Comparison of ENCODE assay signal across 22 mouse cellular contexts in genomic region chr2:145691367-145692009, GRCm38 (mm10). TPM values are rescaled to one million over a fixed set of nuclear protein-coding genes. Genes with fewer than 3 reads are reported as not detected.
A peak's percentile ranks its signal among the peaks of the same experiment; 100 is the strongest.
DNase-seq lines count a peak whose midpoint lies in the region; ATAC-seq and TF ChIP-seq lines count a peak whose summit lies in the region.
"Had no signal": no experiment of that assay in that cellular context is flagged by ENCODE, and none has a peak within 500 bp of the region (broad histone marks: within the 10 kb centered on the region; RNA-seq: fewer than 3 reads in every experiment).

No protein-coding gene starts in this region.

- WGBS in kidney, embryonic 16.5 days: 87% methylated on average over 10 of the region's 10 CpGs
- 80% methylated on average over 10 of the region's 10 CpGs for WGBS in intestine, embryonic 15.5 days
- WGBS in hindbrain, embryonic 12.5 days: 82% methylated on average over 10 of the region's 10 CpGs
- 87% methylated on average over 10 of the region's 10 CpGs for WGBS in forebrain, embryonic 12.5 days

- no peak overlapping the region for H3K9ac ChIP-seq in kidney, embryonic 16.5 days (replicated peaks; ENCODE audit: low read length)
- H3K9ac ChIP-seq in CH12.LX (ENCODE audit: insufficient read depth, low read depth): no peak overlapping the region
- H3K9ac ChIP-seq in intestine, embryonic 15.5 days: no peak overlapping the region
- H3K9ac ChIP-seq in hindbrain, embryonic 12.5 days: no peak overlapping the region
- H3K9ac ChIP-seq in forebrain, embryonic 12.5 days: no peak overlapping the region
- H3K9ac ChIP-seq: embryonic facial prominence, embryonic 15.5 days; forebrain, embryonic 15.5 days; hindbrain, embryonic 14.5 days had no signal

- H3K27me3 ChIP-seq in kidney, embryonic 16.5 days (ENCODE audit: insufficient read depth, low read length): no peaks in the 10 kb centered on the region
- no peaks in the 10 kb centered on the region for H3K27me3 ChIP-seq in CH12.LX (replicated peaks)
- no peaks in the 10 kb centered on the region for H3K27me3 ChIP-seq in intestine, embryonic 15.5 days (replicated peaks)
- no peaks in the 10 kb centered on the region for H3K27me3 ChIP-seq in hindbrain, embryonic 12.5 days
- no peaks in the 10 kb centered on the region for H3K27me3 ChIP-seq in forebrain, embryonic 12.5 days
- H3K27me3 ChIP-seq: embryonic facial prominence, embryonic 15.5 days; forebrain, embryonic 15.5 days had no signal

- dilution Hi-C loops in CH12.LX (cut with MboI; ENCODE audit: extremely low pct_ligation_motif_present, extremely low pct_unique_long_range_greater_than_20kb, low sequenced_read_pairs): no loop called here

- DNase-seq in kidney, postnatal 14 days: peak; percentile 24
- DNase-seq in CH12.LX (ENCODE audit: extremely low read depth) (peak; percentile 6), MN1 (ENCODE audit: low spot score) (no peak)
- DNase-seq: adrenal gland, adult 2 months; adrenal gland, postnatal 36 days; cerebellum, adult 2 months; cerebellum, postnatal 10 days; embryo, embryonic 11 days; gastrocnemius, postnatal 36 days; heart, adult 18-20 months; heart, postnatal 10 days had no signal

- no peak overlapping the region for H3K4me2 ChIP-seq in kidney, embryonic 16.5 days (replicated peaks; ENCODE audit: low read depth, low read length)
- H3K4me2 ChIP-seq in CH12.LX (ENCODE audit: insufficient read depth, low read depth, poor library complexity, severe bottlenecking): no peak overlapping the region
- H3K4me2 ChIP-seq in intestine, embryonic 15.5 days (replicated peaks): no peak overlapping the region
- H3K4me2 ChIP-seq in hindbrain, embryonic 12.5 days (replicated peaks): no peak overlapping the region
- H3K4me2 ChIP-seq in forebrain, embryonic 12.5 days: no peak overlapping the region
- H3K4me2 ChIP-seq: embryonic facial prominence, embryonic 15.5 days; forebrain, embryonic 15.5 days; hindbrain, embryonic 14.5 days had no signal

- H3K9me3 ChIP-seq in kidney, embryonic 16.5 days (ENCODE audit: low read length): no peaks in the 10 kb centered on the region
- H3K9me3 ChIP-seq in CH12.LX (replicated peaks; ENCODE audit: low read length): no peaks in the 10 kb centered on the region
- no peaks in the 10 kb centered on the region for H3K9me3 ChIP-seq in intestine, embryonic 15.5 days
- H3K9me3 ChIP-seq in hindbrain, embryonic 12.5 days (replicated peaks): no peaks in the 10 kb centered on the region
- no peaks in the 10 kb centered on the region for H3K9me3 ChIP-seq in forebrain, embryonic 12.5 days
- H3K9me3 ChIP-seq: embryonic facial prominence, embryonic 15.5 days; forebrain, embryonic 10.5 days; forebrain, embryonic 15.5 days; heart, embryonic 10.5 days had no signal

- H3K79me2 ChIP-seq in CH12.LX (replicated peaks; ENCODE audit: control insufficient read depth, extremely low read depth, insufficient read depth, poor library complexity, severe bottlenecking): no peaks in the 10 kb centered on the region

- no peak for TF ChIP-seq CTCF in CH12.LX (conservative IDR thresholded peaks at IDR 0.05 in 1 of 2, IDR thresholded peaks at IDR 0.05 in 1 of 2; ENCODE audit: low read depth in 2 of 2, low read length in 2 of 2)

- H3K27ac ChIP-seq in kidney, embryonic 16.5 days (ENCODE audit: low read length): no peak overlapping the region
- H3K27ac ChIP-seq in CH12.LX (ENCODE audit: insufficient read depth, low read depth): no peak overlapping the region
- H3K27ac ChIP-seq in intestine, embryonic 15.5 days: peak overlapping the region; percentile 32; the same call in 1 of the 2 replicates
- no peak overlapping the region for H3K27ac ChIP-seq in hindbrain, embryonic 12.5 days
- no peak overlapping the region for H3K27ac ChIP-seq in forebrain, embryonic 12.5 days
- H3K27ac ChIP-seq: embryonic facial prominence, embryonic 15.5 days; forebrain, embryonic 10.5 days; forebrain, embryonic 15.5 days; heart, embryonic 10.5 days; hindbrain, embryonic 14.5 days had no signal

- TF ChIP-seq EP300 in CH12.LX (IDR thresholded peaks at IDR 0.05; ENCODE audit: low read length): no peak

- 0 out of 2 replicates have a peak, but pooled peaks cover 4% of the 10 kb centered on the region for H3K36me3 ChIP-seq in kidney, embryonic 16.5 days (ENCODE audit: insufficient read depth, low read length)
- H3K36me3 ChIP-seq in CH12.LX (replicated peaks in 1 of 2; ENCODE audit: control insufficient read depth in 1 of 2, insufficient read depth in 1 of 2, low read length in 1 of 2): no peaks in the 10 kb centered on the region
- no peaks in the 10 kb centered on the region for H3K36me3 ChIP-seq in intestine, embryonic 15.5 days
- no peaks in the 10 kb centered on the region for H3K36me3 ChIP-seq in hindbrain, embryonic 12.5 days
- no peaks in the 10 kb centered on the region for H3K36me3 ChIP-seq in forebrain, embryonic 12.5 days (replicated peaks)
- H3K36me3 ChIP-seq: embryonic facial prominence, embryonic 15.5 days; forebrain, embryonic 10.5 days; forebrain, embryonic 15.5 days; heart, embryonic 10.5 days had no signal

- TF ChIP-seq RAD21 in CH12.LX (IDR thresholded peaks at IDR 0.05; ENCODE audit: low read depth, low read length): no peak

- TF ChIP-seq POLR2A in CH12.LX (IDR thresholded peaks at IDR 0.05; ENCODE audit: low read depth, low read length): no peak

- in situ Hi-C loops in CH12.LX (cut with MboI; ENCODE audit: low pct_ligation_motif_present, low pct_unique_long_range_greater_than_20kb, low sequenced_read_pairs): loop anchor here (25.0 kb wide), 1 partner anchor 696 kb away; no protein-coding TSS in a partner anchor

- H3K4me1 ChIP-seq in kidney, embryonic 16.5 days (ENCODE audit: insufficient read depth, low read length): peaks cover 14% of the 10 kb centered on the region
- peaks cover 2 to 9% of the 10 kb centered on the region in 2 experiments; a peak in 3 of 4 replicates for H3K4me1 ChIP-seq in CH12.LX (ENCODE audit: control insufficient read depth in 1 of 2, insufficient read depth in 2 of 2)
- peaks cover 3% of the 10 kb centered on the region; the same call in 1 of the 2 replicates for H3K4me1 ChIP-seq in intestine, embryonic 15.5 days (replicated peaks)
- H3K4me1 ChIP-seq in hindbrain, embryonic 12.5 days: no peaks in the 10 kb centered on the region
- no peaks in the 10 kb centered on the region for H3K4me1 ChIP-seq in forebrain, embryonic 12.5 days
- H3K4me1 ChIP-seq: embryonic facial prominence, embryonic 15.5 days; forebrain, embryonic 15.5 days had no signal

- H3K4me3 ChIP-seq in kidney, embryonic 16.5 days (ENCODE audit: low read length): no peak overlapping the region
- H3K4me3 ChIP-seq in CH12.LX (replicated peaks in 1 of 3; ENCODE audit: low read depth in 2 of 3, low read length in 2 of 3, poor library complexity in 1 of 3): no peak overlapping the region
- no peak overlapping the region for H3K4me3 ChIP-seq in intestine, embryonic 15.5 days (replicated peaks)
- no peak overlapping the region for H3K4me3 ChIP-seq in hindbrain, embryonic 12.5 days
- no peak overlapping the region for H3K4me3 ChIP-seq in forebrain, embryonic 12.5 days (replicated peaks)
- H3K4me3 ChIP-seq: embryonic facial prominence, embryonic 15.5 days; erythroblast, embryonic 14.5 days; forebrain, embryonic 10.5 days; forebrain, embryonic 15.5 days; heart, embryonic 10.5 days had no signal

- no peak for ATAC-seq in kidney, embryonic 16.5 days (ENCODE audit: low FRiP score, low TSS enrichment)
- peak; percentile 81 for ATAC-seq in intestine, embryonic 15.5 days
- ATAC-seq in megakaryocyte, adult 5-6 weeks (ENCODE audit: poor library complexity, severe bottlenecking): peak; percentile 33; the same call in 1 of the 2 replicates
- ATAC-seq in hindbrain, embryonic 12.5 days (ENCODE audit: low FRiP score): no peak
- ATAC-seq in forebrain, embryonic 12.5 days (ENCODE audit: low FRiP score): no peak
- ATAC-seq: forebrain, embryonic 15.5 days had no signal

TF ChIP-seq in CH12.LX, 34 proteins besides CTCF, POLR2A, EP300 and RAD21:
- TF ChIP-seq RCOR1 (conservative IDR thresholded peaks at IDR 0.05; ENCODE audit: low read depth, low read length): no peak
- peak; percentile 35; the same call in 1 of the 2 replicates for TF ChIP-seq BHLHE40 (IDR thresholded peaks at IDR 0.05; ENCODE audit: low read depth, low read length)

RNA-seq across cellular contexts. Expression of gene Rin2, which starts 16.5 kb away (rescaled TPM):
- polyA plus RNA-seq in kidney, embryonic 16.5 days (2015; fragmentation: Nextera tagmentation; extraction: Ambion mirVana): 32.5 and 37.7 TPM in 2 replicates
- total RNA-seq in CH12.LX (2012; rRNA removed) (0.04 and 0.08 TPM in 2 replicates), CH12.LX (2014; rRNA removed) (0.05 and 0.12 TPM in 2 replicates)
- polyA plus RNA-seq in CH12.LX (2012; ENCODE audit: insufficient read length, low read depth): 0.07 and 0.10 TPM in 2 replicates
- polyA plus RNA-seq in intestine, embryonic 15.5 days (2015; fragmentation: Nextera tagmentation; extraction: Ambion mirVana): 18.2 and 18.6 TPM in 2 replicates
- total RNA-seq in megakaryocyte, adult 5-6 weeks (2015): 34.1 and 39.7 TPM in 2 replicates
- total RNA-seq in megakaryocyte, adult 5-6 weeks (2017): 53.6 and 54.6 TPM in 2 replicates
- polyA plus RNA-seq in hindbrain, embryonic 12.5 days (2016; fragmentation: Nextera tagmentation; extraction: Ambion mirVana): 21.4 and 29.2 TPM in 2 replicates
- 11.9 and 14.0 TPM in 2 replicates for polyA plus RNA-seq in forebrain, embryonic 12.5 days (2016; fragmentation: Nextera tagmentation; extraction: Ambion mirVana)

Comparison
In these comparisons a context has a peak if more than half of its experiments do, and no peak if none do; other contexts are left out.
1. ATAC-seq: peak in intestine, embryonic 15.5 days (single experiment) and megakaryocyte, adult 5-6 weeks (single experiment); none in kidney, embryonic 16.5 days (single experiment), hindbrain, embryonic 12.5 days (single experiment) and forebrain, embryonic 12.5 days (single experiment).
2. RNA of gene Rin2, which starts 16.5 kb away (polyA plus RNA-seq): 32.5 to 37.7 TPM in kidney, embryonic 16.5 days, 21.4 to 29.2 TPM in hindbrain, embryonic 12.5 days, 18.2 to 18.6 TPM in intestine, embryonic 15.5 days and 11.9 to 14.0 TPM in forebrain, embryonic 12.5 days; 0.07 to 0.10 TPM in CH12.LX; every median in the first group is over 10 times any median in the second.